Mouse (Mus musculus) gastrocnemius, adult 2 months (tissue): ENCODE results near the gene Myo5c. TPM values are rescaled to one million over a fixed set of nuclear protein-coding genes. Genes with fewer than 3 reads are reported as not detected.

Experiments used
- DNase-seq: peaks from one replicate; pipeline ENCODE4 v3.0.0; 2022
- H3K27ac ChIP-seq: fragments of 200-600 bp; 2 replicates; pipeline ENCODE4 v1.8.1; 2022; ENCODE audit warnings: mild to moderate bottlenecking
- H3K4me3 ChIP-seq: fragments of 200-600 bp; 2 replicates; pipeline ENCODE4 v1.8.1; 2022; ENCODE audit warnings: mild to moderate bottlenecking, moderate library complexity
- CTCF ChIP-seq: fragments of 200-600 bp; IDR thresholded peaks from 2 replicates; pipeline ENCODE4 v1.8.1; 2022; ENCODE audit warnings: antibody characterized with exemption, mild to moderate bottlenecking, moderate library complexity
- intact Hi-C: fragments of 180-260 bp; cut with DNase I; formaldehyde crosslinking; loops from one replicate; pipeline ENCODE4 v1.15.1; 2025
- total RNA-seq, 2 experiments: library from RNA; stranded (reverse); gene quantifications; 2 replicates each; pipeline ENCODE4 v1.2.3; 2021

The Myo5c gene
- total RNA-seq, 2 experiments from 2014 or later: 10.8 to 13.6 TPM

DNA sequence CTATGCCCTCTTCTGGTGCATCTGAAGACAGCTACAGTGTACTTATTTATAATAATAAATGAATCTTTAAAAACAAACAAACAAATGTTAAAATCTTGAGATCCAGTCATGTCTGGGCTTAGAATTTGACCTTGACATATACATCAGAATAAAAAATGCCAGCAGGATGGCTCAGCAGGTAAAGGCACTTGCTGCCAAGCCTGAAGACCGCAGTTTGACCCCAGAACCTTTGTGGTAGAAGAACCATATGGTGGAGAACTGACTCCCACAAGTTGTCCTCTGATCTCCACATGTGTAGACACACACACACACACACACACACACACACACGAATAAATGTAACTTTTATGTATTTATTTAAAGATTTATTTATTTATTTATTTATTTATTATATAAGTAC lies 71.2 kb downstream of the Myo5c start:
- Histone ChIP-seq H3K27ac (no peak overlapping the region), H3K4me3 (no peak overlapping the region)
- TF ChIP-seq CTCF: no peak
- intact Hi-C loops: no loop called here
- DNase-seq: no peak

DNA sequence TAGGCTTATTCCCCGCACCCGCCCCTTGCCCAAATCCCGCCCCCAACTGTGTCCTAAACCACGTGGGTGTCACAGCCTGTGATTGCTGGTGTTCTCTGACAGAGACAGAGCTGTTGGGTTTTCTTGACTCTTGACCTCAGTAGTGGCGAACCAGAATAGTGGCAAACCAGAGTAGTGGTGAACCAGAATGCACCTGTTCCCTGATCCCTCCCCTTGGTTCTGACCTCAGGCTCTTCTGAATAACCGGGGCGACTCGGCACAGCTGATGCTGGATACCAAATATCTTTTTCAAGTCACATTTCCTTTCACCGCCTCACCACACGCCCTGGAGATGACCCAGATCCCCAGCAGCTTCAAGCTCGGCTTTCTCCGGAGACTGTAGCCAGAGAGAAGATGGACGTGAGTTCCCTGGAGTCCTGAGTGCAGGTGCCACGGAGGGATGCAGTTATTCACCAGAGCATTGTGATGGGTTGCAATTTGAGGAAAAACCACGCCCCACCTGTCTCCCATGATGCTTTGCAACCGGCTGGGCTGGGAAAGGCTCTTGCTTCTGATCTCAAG lies 72.0 kb downstream of the Myo5c start:
- H3K27ac ChIP-seq: no peak overlapping the region
- no peak for DNase-seq
- intact Hi-C loops: no loop called here
- TF ChIP-seq CTCF: no peak
- H3K4me3 ChIP-seq: no peak overlapping the region

DNA sequence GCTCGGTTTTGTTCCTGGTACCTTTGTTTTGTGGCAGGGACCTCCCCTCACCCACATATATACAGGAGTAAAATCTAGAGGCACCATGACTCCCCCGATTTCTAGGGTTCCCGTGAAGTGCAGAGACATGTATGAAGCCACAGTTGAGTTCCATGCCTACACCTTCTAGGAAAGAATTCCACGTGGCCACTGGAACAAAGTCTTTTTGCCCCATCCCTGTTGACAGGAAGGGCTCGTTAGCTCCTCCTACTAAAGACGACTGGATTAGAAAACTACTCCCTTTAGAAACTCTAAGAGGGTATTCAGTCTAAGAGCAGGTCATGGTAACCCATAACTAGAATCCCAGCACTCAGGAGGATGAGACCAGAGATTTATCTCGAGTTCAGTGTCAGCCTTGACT lies 72.5 kb downstream of the Myo5c start:
- TF ChIP-seq CTCF: no peak
- intact Hi-C loops: no loop called here

DNA sequence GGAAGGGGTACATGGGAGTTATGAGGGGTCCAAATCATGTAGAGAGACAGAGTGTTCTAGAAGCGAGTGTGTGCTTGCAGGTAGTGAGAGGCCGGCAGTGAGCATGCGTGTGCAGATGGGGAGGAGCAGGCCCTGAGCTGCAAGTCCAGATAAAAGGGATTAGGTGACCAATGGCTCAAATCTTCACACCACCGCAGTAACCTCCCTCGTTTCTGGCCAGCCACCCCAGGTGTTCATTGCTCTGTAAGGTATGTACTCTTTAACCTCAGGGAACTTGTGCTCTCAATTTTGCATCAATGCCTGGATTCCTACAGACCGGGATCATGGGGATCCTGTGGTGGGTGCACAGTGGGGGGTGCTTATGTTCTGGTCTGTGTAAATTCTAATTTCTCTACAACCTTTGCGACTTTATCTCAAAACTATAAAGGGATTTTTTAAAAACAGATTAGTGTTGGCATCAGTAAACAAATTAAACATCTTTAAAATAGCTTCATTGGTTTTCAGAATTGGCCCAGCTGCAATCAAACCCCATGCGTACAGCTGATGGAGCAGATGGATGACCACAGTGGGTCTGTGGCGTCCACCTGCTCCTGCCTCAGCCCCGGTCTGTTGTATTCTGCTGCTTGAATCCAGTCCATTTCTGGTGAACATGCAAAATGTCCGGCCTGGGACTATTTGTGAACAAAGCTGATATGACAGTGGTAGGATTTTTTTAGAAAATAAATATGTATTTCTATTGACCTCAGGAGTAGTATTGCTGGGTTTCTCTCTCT lies 74.5 kb downstream of the Myo5c start, which contains the start of gene Gnb5:
Gene Gnb5, plus strand, starts transcription at position 163 of the 773 bp plus-strand sequence.
- intact Hi-C loops: no loop called here
- Histone ChIP-seq H3K27ac (no peak within 1 kb of the TSS), H3K4me3 (no peak within 1 kb of the TSS)
- TF ChIP-seq CTCF: no peak
- no peak for DNase-seq

More for the DNA sequence above, 72.5 kb downstream of the Myo5c start:
- Histone ChIP-seq H3K4me3 (no peak overlapping the region), H3K27ac (no peak overlapping the region)
- no peak for DNase-seq

DNA sequence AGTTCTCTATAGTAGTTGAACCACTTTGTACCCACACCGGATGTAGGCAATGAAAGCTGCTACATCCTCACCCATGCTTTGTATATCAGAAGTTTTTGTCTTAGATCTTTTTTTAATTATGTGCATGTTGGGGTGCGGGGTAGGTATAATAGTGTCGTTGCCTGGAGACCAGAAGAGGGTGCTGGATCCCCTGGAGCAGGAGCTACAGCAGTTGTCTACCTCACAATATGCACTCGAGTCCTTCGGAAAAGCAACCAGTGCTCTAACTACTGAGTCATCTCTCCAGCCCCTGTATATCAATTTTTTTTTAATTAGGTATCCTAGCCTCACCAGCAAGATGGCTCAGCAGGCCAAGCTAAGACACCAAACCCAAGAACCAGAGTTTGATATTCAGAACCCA lies 75.2 kb downstream of the Myo5c start:
- intact Hi-C loops: no loop called here

DNA sequence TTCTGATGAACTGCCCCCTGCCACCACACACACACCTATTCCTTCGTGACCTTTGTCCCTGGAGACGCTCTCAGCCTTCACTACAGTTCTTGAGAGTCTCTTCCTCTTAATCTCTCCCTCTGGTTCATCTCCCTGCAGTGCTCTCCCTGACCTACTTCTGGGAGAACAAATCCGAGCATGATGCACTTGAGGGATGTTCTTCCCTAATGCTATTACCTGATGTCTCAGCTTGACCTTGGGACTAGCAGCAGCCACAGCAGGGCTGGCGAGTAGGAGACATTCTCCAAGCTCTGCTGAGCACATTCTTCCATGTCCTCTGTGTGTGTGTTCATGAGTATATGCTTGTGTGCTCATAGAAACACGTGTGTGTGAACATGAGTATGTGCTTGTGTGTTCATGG lies 76.8 kb downstream of the Myo5c start:
- no peak overlapping the region for H3K27ac ChIP-seq
- H3K4me3 ChIP-seq: no peak overlapping the region
- no peak for TF ChIP-seq CTCF
- no peak for DNase-seq
- intact Hi-C loops: no loop called here

More for the DNA sequence above, 75.2 kb downstream of the Myo5c start:
- H3K27ac ChIP-seq: no peak overlapping the region
- H3K4me3 ChIP-seq: no peak overlapping the region
- DNase-seq: no peak
- TF ChIP-seq CTCF: no peak

DNA sequence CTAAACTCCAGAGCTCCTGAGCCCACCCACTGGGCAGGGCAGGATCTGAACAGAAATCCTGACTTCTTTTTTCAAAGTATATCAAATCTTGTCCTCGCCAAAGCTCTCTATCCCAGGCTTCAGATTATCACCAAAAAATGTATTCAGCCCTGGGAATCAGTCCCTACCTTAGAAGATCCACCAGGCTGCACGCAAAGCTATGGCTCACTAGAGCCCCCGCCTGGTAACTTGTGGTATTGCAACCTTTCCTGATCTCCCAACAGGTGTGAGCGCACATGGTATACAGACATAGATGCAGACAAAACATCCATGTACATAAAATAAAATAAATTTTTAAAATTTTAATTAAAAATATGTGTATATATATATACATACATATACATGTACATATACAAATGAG lies 80.2 kb downstream of the Myo5c start:
- H3K4me3 ChIP-seq: no peak overlapping the region
- no peak overlapping the region for H3K27ac ChIP-seq
- intact Hi-C loops: no loop called here
- peak; percentile 98 for TF ChIP-seq CTCF
- peak; percentile 76 for DNase-seq

DNA sequence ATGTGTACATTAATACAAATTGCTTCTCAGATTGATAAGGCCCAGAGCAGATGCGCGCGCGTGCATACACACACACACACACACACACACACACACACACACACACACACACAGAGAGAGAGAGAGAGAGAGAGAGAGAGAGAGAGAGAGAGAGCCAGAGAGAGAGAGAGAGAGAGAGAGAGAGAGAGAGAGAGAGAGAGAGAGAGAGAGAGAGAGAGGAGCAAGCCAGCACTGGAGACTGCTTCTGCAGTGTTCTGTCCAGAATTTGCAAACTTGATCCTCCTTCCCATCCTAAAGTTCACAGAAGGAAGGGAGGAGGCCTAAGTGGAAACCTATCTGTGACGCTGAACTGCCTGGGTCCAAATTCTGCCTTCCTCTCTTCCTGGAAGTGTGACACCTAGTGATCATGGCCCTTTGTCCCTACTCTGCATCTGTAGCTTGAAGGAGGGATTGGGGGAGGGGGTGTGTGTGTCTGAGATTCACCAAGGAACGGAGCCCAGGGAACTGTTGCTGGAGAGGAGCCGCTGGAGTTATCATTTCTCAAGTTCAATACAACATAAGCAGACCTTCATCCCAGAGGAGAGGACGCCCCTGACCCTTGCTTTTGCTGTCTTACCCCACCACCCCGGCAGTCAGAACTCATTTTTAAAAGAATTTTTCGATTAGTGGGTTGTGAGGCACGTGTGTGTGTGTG lies 81.5 kb downstream of the Myo5c start:
- intact Hi-C loops: no loop called here
- TF ChIP-seq CTCF: no peak
- Histone ChIP-seq H3K4me3 (peak overlapping the region; percentile 89), H3K27ac (peak overlapping the region; percentile 87)
- DNase-seq: no peak

DNA sequence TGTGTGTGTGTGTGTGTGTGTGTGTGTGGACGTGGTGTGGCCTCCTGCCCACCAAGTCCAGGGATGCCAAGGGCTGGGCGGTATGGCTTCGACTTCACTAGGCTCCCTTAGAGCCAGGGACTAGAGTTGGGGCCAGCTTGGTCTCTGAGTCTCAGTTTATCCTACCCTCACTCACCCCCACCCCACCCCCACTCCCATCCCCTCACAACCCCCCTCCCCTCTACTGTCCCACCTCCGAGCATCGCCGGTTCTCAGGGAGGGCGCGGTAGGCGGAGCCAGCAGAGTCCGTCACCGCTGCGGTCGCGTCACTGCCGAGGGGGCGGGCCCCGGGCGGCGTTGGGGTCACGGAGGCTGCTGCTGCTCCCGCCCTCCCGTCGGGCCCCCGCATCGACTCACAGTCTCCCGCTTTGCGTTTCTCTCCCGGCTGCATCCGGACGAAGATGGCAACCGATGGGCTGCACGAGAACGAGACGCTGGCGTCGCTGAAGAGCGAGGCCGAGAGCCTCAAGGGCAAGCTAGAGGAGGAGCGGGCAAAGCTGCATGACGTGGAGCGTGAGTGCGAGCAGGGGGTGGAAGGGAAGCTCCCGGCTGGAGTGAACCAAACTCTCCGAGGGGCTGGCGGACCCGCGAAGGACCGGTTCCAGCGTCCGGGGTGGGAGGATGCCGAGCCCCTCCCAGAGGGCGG lies 82.2 kb downstream of the Myo5c start:
- Histone ChIP-seq H3K27ac (peak overlapping the region; percentile 87), H3K4me3 (peak overlapping the region; percentile 89)
- intact Hi-C loops: no loop called here
- peak; percentile 88 for DNase-seq
- TF ChIP-seq CTCF: 0 out of 2 replicates have a peak, but pooled peaks have one; percentile 9

DNA sequence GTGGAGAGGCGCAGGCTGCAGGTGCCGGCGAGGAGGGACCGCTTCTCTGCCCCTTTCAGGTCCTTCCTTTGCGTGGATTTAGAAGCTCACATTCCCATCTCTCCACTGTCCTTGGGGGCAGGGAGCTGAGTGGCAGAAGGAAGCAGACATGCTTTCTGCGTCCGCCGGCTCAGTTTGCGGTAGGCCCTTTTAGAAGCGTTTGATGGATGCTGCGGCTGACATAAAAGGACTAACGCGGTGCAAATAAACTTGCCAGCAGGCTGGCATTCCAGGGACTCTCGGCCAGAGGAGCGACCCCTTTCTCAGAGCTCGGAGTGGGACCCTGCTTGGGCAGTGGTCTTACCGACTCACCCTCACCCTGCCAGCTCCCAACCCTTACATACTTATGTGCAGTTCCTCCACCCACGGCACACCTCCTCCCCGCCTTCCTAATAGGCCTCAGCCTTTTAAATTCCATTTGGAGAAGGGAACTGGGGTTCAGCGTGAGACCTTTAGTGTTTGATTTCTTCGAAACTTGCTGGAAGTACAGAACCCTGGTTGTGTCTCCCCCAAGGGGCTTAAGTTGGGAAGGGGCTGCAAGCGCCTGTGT lies 82.8 kb downstream of the Myo5c start:
- peak; percentile 21 for DNase-seq
- H3K4me3 ChIP-seq: peak overlapping the region; percentile 89
- intact Hi-C loops: no loop called here
- peak overlapping the region; percentile 87 for H3K27ac ChIP-seq
- TF ChIP-seq CTCF: no peak

DNA sequence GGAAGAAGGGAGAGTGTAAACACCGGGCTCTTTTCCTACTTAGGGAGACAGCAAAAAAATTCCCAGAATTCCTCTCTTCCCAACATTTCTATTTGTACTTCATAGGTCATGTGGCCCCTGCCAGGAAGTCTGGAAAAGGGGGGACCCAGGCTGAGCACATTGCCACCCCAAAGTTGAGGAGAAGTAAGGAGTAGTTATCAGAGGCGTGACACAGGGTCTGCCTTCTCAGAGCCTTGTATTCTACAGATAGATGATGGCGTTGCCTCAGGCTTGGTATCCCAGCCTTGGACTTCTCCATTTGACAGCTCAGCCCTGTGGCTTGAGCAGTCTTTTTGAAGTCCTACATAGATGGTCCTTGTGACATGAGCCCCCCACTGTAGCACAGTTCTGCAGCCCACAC lies 83.4 kb downstream of the Myo5c start:
- intact Hi-C loops: no loop called here
- Histone ChIP-seq H3K27ac (no peak overlapping the region), H3K4me3 (peak overlapping the region; percentile 89; the same call in 1 of the 2 replicates)
- no peak for TF ChIP-seq CTCF
- DNase-seq: no peak

DNA sequence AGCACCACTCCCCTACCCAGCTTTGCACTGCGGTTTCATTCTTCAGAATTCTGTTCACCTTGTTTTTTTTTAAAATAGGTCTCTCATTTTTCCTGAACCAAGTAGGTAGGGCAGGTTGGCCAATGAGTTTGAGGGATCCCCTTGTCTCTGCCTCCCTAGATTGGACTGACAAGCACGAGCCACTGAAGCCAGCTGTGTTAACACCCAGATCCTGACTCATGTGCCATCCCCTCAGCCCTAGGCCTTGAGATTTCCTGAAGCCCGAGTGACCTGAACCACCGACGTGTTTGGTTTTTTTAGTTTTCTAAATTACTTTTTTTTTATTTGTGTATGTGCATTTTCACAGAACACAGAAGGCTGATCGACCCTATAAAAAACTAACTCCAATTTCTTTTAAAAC lies 85.0 kb downstream of the Myo5c start:
- intact Hi-C loops: no loop called here
- no peak for TF ChIP-seq CTCF
- no peak overlapping the region for H3K27ac ChIP-seq
- no peak overlapping the region for H3K4me3 ChIP-seq
- DNase-seq: no peak
